27 mouse cellular contexts compared by ENCODE assay signal in genomic region chr15:62240031-62240430, GRCm38 (mm10).
DNase-seq lines count a peak whose midpoint lies in the region; ATAC-seq and TF ChIP-seq lines count a peak whose summit lies in the region.
"Had no signal": no experiment of that assay in that cellular context is flagged by ENCODE, and none has a peak within 500 bp of the region (broad histone marks: within the 10 kb centered on the region; RNA-seq: fewer than 3 reads in every experiment).

No protein-coding gene starts in this region.

- no peak for TF ChIP-seq CTCF in CH12.LX (conservative IDR thresholded peaks at IDR 0.05 in 1 of 2, IDR thresholded peaks at IDR 0.05 in 1 of 2; ENCODE audit: low read depth in 2 of 2, low read length in 2 of 2)
- no peak for TF ChIP-seq CTCF in liver, embryonic 14.5 days (IDR thresholded peaks at IDR 0.05; ENCODE audit: low read depth)

- peaks cover 30% of the 10 kb centered on the region for H3K79me2 ChIP-seq in CH12.LX (replicated peaks; ENCODE audit: control insufficient read depth, extremely low read depth, insufficient read depth, poor library complexity, severe bottlenecking)

- ATAC-seq in inflammation-experienced regulatory T-cells, adult 6 months: peak; percentile 76
- peak; percentile 73 for ATAC-seq in liver, embryonic 14.5 days (ENCODE audit: insufficient read depth)
- ATAC-seq in megakaryocyte-erythroid progenitor cell, adult 5-6 weeks (replicated peaks; ENCODE audit: low FRiP score, low TSS enrichment, poor library complexity, severe bottlenecking): peak; percentile 67
- ATAC-seq: forebrain, embryonic 16.5 days; intestine, embryonic 16.5 days had no signal

- H3K36me3 ChIP-seq in CH12.LX (replicated peaks in 1 of 2; ENCODE audit: control insufficient read depth in 1 of 2, insufficient read depth in 1 of 2, low read length in 1 of 2): peaks cover 35 to 85% of the 10 kb centered on the region in 2 experiments
- no peaks in the 10 kb centered on the region; the same call in none of the 2 replicates for H3K36me3 ChIP-seq in liver, embryonic 14.5 days (replicated peaks; ENCODE audit: control insufficient read depth, insufficient read depth, low read depth)
- H3K36me3 ChIP-seq: forebrain, embryonic 10.5 days; hindbrain, embryonic 10.5 days; hindbrain, embryonic 15.5 days; limb, embryonic 15.5 days; lung, embryonic 15.5 days; stomach, embryonic 15.5 days had no signal

- WGBS in liver, embryonic 14.5 days (ENCODE audit: insufficient replicate concordance): 39% methylated on average over 3 of the region's 3 CpGs

- peak; percentile 100 for TF ChIP-seq EP300 in CH12.LX (IDR thresholded peaks at IDR 0.05; ENCODE audit: low read length)
- TF ChIP-seq EP300 in liver, embryonic 14.5 days (IDR thresholded peaks at IDR 0.05; ENCODE audit: low read depth): peak; percentile 65

- in situ Hi-C loops in CH12.LX (cut with MboI; ENCODE audit: low pct_ligation_motif_present, low pct_unique_long_range_greater_than_20kb, low sequenced_read_pairs): no loop called here

- dilution Hi-C loops in CH12.LX (cut with MboI; ENCODE audit: extremely low pct_ligation_motif_present, extremely low pct_unique_long_range_greater_than_20kb, low sequenced_read_pairs): no loop called here

- H3K4me1 ChIP-seq in CH12.LX (ENCODE audit: control insufficient read depth in 1 of 2, insufficient read depth in 2 of 2): peaks cover 47 to 89% of the 10 kb centered on the region in 2 experiments
- peaks cover 15 to 22% of the 10 kb centered on the region in 2 experiments for H3K4me1 ChIP-seq in liver, embryonic 14.5 days (replicated peaks; ENCODE audit: control insufficient read depth in 2 of 2, insufficient read depth in 2 of 2, low read length in 1 of 2)
- H3K4me1 ChIP-seq: embryonic facial prominence, embryonic 13.5 days; forebrain, embryonic 10.5 days; hindbrain, embryonic 10.5 days; hindbrain, embryonic 15.5 days; limb, embryonic 10.5 days; limb, embryonic 15.5 days; lung, embryonic 15.5 days; stomach, embryonic 15.5 days had no signal

- H3K27me3 ChIP-seq in CH12.LX (replicated peaks): no peaks in the 10 kb centered on the region
- H3K27me3 ChIP-seq in liver, embryonic 14.5 days (ENCODE audit: control insufficient read depth, insufficient read depth, low read length): no peaks in the 10 kb centered on the region
- H3K27me3 ChIP-seq: embryonic facial prominence, embryonic 13.5 days; hindbrain, embryonic 15.5 days; limb, embryonic 15.5 days; lung, embryonic 15.5 days; stomach, embryonic 15.5 days had no signal

- H3K9ac ChIP-seq in CH12.LX (ENCODE audit: insufficient read depth, low read depth): no peak overlapping the region
- H3K9ac ChIP-seq in liver, embryonic 14.5 days (replicated peaks): no peak overlapping the region
- H3K9ac ChIP-seq: embryonic facial prominence, embryonic 13.5 days; hindbrain, embryonic 15.5 days; limb, embryonic 15.5 days; lung, embryonic 15.5 days; stomach, embryonic 15.5 days had no signal

- TF ChIP-seq POLR2A in CH12.LX (IDR thresholded peaks at IDR 0.05; ENCODE audit: low read depth, low read length): peak; percentile 32; the same call in 1 of the 2 replicates

- H3K27ac ChIP-seq in CH12.LX (ENCODE audit: insufficient read depth, low read depth): peak overlapping the region; percentile 65
- H3K27ac ChIP-seq in liver, embryonic 14.5 days: no peak overlapping the region
- H3K27ac ChIP-seq: embryonic facial prominence, embryonic 13.5 days; forebrain, embryonic 10.5 days; hindbrain, embryonic 10.5 days; hindbrain, embryonic 15.5 days; left cerebral cortex, adult 2 months; limb, embryonic 10.5 days; limb, embryonic 15.5 days; lung, embryonic 15.5 days; stomach, embryonic 15.5 days had no signal

- DNase-seq in CH12.LX (ENCODE audit: extremely low read depth): peak; percentile 90
- DNase-seq in liver, embryonic 14.5 days (ENCODE audit: low read depth in 3 of 3, low spot score in 3 of 3): no peak
- DNase-seq in thymus, postnatal 4 days: no peak
- no peak for DNase-seq in lung, postnatal 14 days
- DNase-seq in left cerebral cortex, adult 9 months (ENCODE audit: low spot score in 2 of 2): no peak
- DNase-seq: adrenal gland, postnatal 25 days; cerebellum, adult 18-20 months; cerebellum, postnatal 10 days; heart, postnatal 14 days; kidney, adult 9 months; kidney, postnatal 14 days; lung, postnatal 4 days; midbrain, embryonic 14.5 days; right cerebral cortex, postnatal 14 days had no signal

- peak; percentile 11 for TF ChIP-seq RAD21 in CH12.LX (IDR thresholded peaks at IDR 0.05; ENCODE audit: low read depth, low read length)

- no peak overlapping the region for H3K4me3 ChIP-seq in CH12.LX (replicated peaks in 1 of 3; ENCODE audit: low read depth in 2 of 3, low read length in 2 of 3, poor library complexity in 1 of 3)
- H3K4me3 ChIP-seq in liver, embryonic 14.5 days (ENCODE audit: insufficient read depth in 1 of 2, low read depth in 2 of 2, low read length in 2 of 2): no peak overlapping the region
- H3K4me3 ChIP-seq: embryonic facial prominence, embryonic 13.5 days; forebrain, embryonic 10.5 days; hindbrain, embryonic 10.5 days; hindbrain, embryonic 15.5 days; left cerebral cortex, adult 2 months; limb, embryonic 10.5 days; limb, embryonic 15.5 days; lung, embryonic 15.5 days; stomach, embryonic 15.5 days had no signal

- H3K9me3 ChIP-seq in CH12.LX (replicated peaks; ENCODE audit: low read length): no peaks in the 10 kb centered on the region
- no peaks in the 10 kb centered on the region for H3K9me3 ChIP-seq in liver, embryonic 14.5 days (ENCODE audit: control insufficient read depth, low read length)
- H3K9me3 ChIP-seq: embryonic facial prominence, embryonic 13.5 days; forebrain, embryonic 10.5 days; hindbrain, embryonic 10.5 days; hindbrain, embryonic 15.5 days; limb, embryonic 10.5 days; limb, embryonic 15.5 days; lung, embryonic 15.5 days; stomach, embryonic 15.5 days had no signal

- H3K4me2 ChIP-seq in CH12.LX (ENCODE audit: insufficient read depth, low read depth, poor library complexity, severe bottlenecking): peak overlapping the region; percentile 52
- H3K4me2 ChIP-seq in liver, embryonic 14.5 days (ENCODE audit: low read depth): peak overlapping the region; percentile 27
- H3K4me2 ChIP-seq: embryonic facial prominence, embryonic 13.5 days; hindbrain, embryonic 15.5 days; limb, embryonic 15.5 days; lung, embryonic 15.5 days; stomach, embryonic 15.5 days had no signal

TF ChIP-seq in CH12.LX, 34 proteins besides CTCF, POLR2A, EP300 and RAD21:
- TF ChIP-seq HCFC1 (IDR thresholded peaks at IDR 0.05; ENCODE audit: low read depth, low read length) (no peak), MYC (IDR thresholded peaks at IDR 0.05; ENCODE audit: low read depth, low read length) (peak; percentile 94), PAX5 (IDR thresholded peaks at IDR 0.05; ENCODE audit: low read length) (no peak), CHD1 (IDR thresholded peaks at IDR 0.05; ENCODE audit: low read depth, low read length) (no peak), IRF4 (IDR thresholded peaks at IDR 0.05; ENCODE audit: low read depth, low read length) (peak; percentile 99), CHD2 (IDR thresholded peaks at IDR 0.05; ENCODE audit: low read length) (peak; percentile 90), USF2 (conservative IDR thresholded peaks at IDR 0.05; ENCODE audit: low read depth, low read length) (no peak), NELFE (IDR thresholded peaks at IDR 0.05; ENCODE audit: low read depth, low read length) (no peak), GABPA (IDR thresholded peaks at IDR 0.05; ENCODE audit: insufficient replicate concordance, low read depth, low read length) (no peak), UBTF (IDR thresholded peaks at IDR 0.05; ENCODE audit: low read depth, low read length) (no peak), ZNF384 (IDR thresholded peaks at IDR 0.05; ENCODE audit: low read depth, low read length) (peak; percentile 27; the same call in 1 of the 2 replicates), MAX (IDR thresholded peaks at IDR 0.05; ENCODE audit: low read length) (peak; percentile 80), POLR2AphosphoS2 (IDR thresholded peaks at IDR 0.05; ENCODE audit: low read depth, low read length) (no peak), MEF2A (IDR thresholded peaks at IDR 0.05; ENCODE audit: borderline replicate concordance, low read depth, low read length) (peak; percentile 95), NRF1 (IDR thresholded peaks at IDR 0.05; ENCODE audit: low read depth, low read length) (0 out of 2 replicates have a peak, but pooled peaks have one; percentile 31), ZMIZ1 (IDR thresholded peaks at IDR 0.05; ENCODE audit: low read depth, low read length) (no peak), MXI1 (IDR thresholded peaks at IDR 0.05; ENCODE audit: low read depth, low read length) (no peak), BHLHE40 (IDR thresholded peaks at IDR 0.05; ENCODE audit: low read depth, low read length) (peak; percentile 91), ELF1 (IDR thresholded peaks at IDR 0.05; ENCODE audit: low read depth, low read length) (no peak), TCF12 (IDR thresholded peaks at IDR 0.05; ENCODE audit: low read depth, low read length) (peak; percentile 99), MAFK (IDR thresholded peaks at IDR 0.05; ENCODE audit: insufficient replicate concordance, low read length) (peak; percentile 84), TBP (conservative IDR thresholded peaks at IDR 0.05; ENCODE audit: low read depth, low read length) (0 out of 2 replicates have a peak, but pooled peaks have one; percentile 21), JUN (IDR thresholded peaks at IDR 0.05; ENCODE audit: insufficient read depth, low read depth, low read length) (peak; percentile 97), KAT2A (IDR thresholded peaks at IDR 0.05; ENCODE audit: insufficient replicate concordance, low read length) (0 out of 2 replicates have a peak, but pooled peaks have one; percentile 61), ZC3H11A (IDR thresholded peaks at IDR 0.05; ENCODE audit: low read depth, low read length) (no peak), RCOR1 (conservative IDR thresholded peaks at IDR 0.05; ENCODE audit: low read depth, low read length) (peak; percentile 99), E2F4 (IDR thresholded peaks at IDR 0.05; ENCODE audit: insufficient replicate concordance, low read depth, low read length) (no peak), SMC3 (IDR thresholded peaks at IDR 0.05; ENCODE audit: low read depth, low read length) (peak; percentile 32), JUND (conservative IDR thresholded peaks at IDR 0.05; ENCODE audit: low read depth, low read length) (peak; percentile 98), USF1 (IDR thresholded peaks at IDR 0.05; ENCODE audit: low read depth, low read length) (no peak), SIN3A (IDR thresholded peaks at IDR 0.05; ENCODE audit: low read length) (peak; percentile 51; the same call in 1 of the 2 replicates), ETS1 (conservative IDR thresholded peaks at IDR 0.05; ENCODE audit: low read depth, low read length) (peak; percentile 96), MAZ (IDR thresholded peaks at IDR 0.05; ENCODE audit: low read depth, low read length) (peak; percentile 88), ZKSCAN1 (IDR thresholded peaks at IDR 0.05; ENCODE audit: borderline replicate concordance, low read depth, low read length) (no peak)
